ENCODE assay signal across 9 mouse cellular contexts in genomic region chr13:70590248-70590762, GRCm38 (mm10). TPM values are rescaled to one million over a fixed set of nuclear protein-coding genes. Genes with fewer than 3 reads are reported as not detected.
DNase-seq lines count a peak whose midpoint lies in the region; ATAC-seq and TF ChIP-seq lines count a peak whose summit lies in the region.
"Had no signal": no experiment of that assay in that cellular context is flagged by ENCODE, and none has a peak within 500 bp of the region (broad histone marks: within the 10 kb centered on the region; RNA-seq: fewer than 3 reads in every experiment).

No protein-coding gene starts in this region.

- intact Hi-C loops in gastrocnemius, postnatal 36 days (cut with DNase I), result no loop called here

- no peaks in the 10 kb centered on the region for H3K9me3 ChIP-seq in heart, embryonic 10.5 days
- no peaks in the 10 kb centered on the region for H3K9me3 ChIP-seq in midbrain, embryonic 15.5 days

- 90% methylated on average over 7 of the region's 7 CpGs for WGBS in heart, embryonic 10.5 days
- WGBS in lung, adult 2 months, result 73% methylated on average over 7 of the region's 7 CpGs
- 89% methylated on average over 7 of the region's 7 CpGs for WGBS in midbrain, embryonic 15.5 days

- no peak overlapping the region for H3K27ac ChIP-seq in heart, embryonic 10.5 days
- H3K27ac ChIP-seq in midbrain, embryonic 15.5 days, result no peak overlapping the region
- H3K27ac ChIP-seq: kidney, postnatal 0 days had no signal

- no peaks in the 10 kb centered on the region for H3K27me3 ChIP-seq in heart, embryonic 10.5 days (ENCODE audit: insufficient read depth, poor library complexity, severe bottlenecking)
- no peaks in the 10 kb centered on the region for H3K27me3 ChIP-seq in midbrain, embryonic 15.5 days (replicated peaks)

- no peak overlapping the region for H3K9ac ChIP-seq in midbrain, embryonic 15.5 days

- no peak for ATAC-seq in midbrain, embryonic 15.5 days (replicated peaks)

- TF ChIP-seq POLR2A in lung, adult 2 months (IDR thresholded peaks at IDR 0.05; ENCODE audit: borderline replicate concordance, extremely low read depth, low read depth, low read length), result no peak

- H3K4me1 ChIP-seq in heart, embryonic 10.5 days, result no peaks in the 10 kb centered on the region
- no peaks in the 10 kb centered on the region for H3K4me1 ChIP-seq in lung, adult 2 months (ENCODE audit: control insufficient read depth, insufficient read depth, low read length)
- H3K4me1 ChIP-seq in midbrain, embryonic 15.5 days, result no peaks in the 10 kb centered on the region

- no peak for TF ChIP-seq CTCF in lung, adult 2 months (IDR thresholded peaks at IDR 0.05; ENCODE audit: insufficient read depth, low read length)

- peak; percentile 92 to 96 for DNase-seq in heart, adult 18-20 months
- no peak for DNase-seq in heart, embryonic 10.5 days (ENCODE audit: low spot score)
- DNase-seq in adrenal gland, postnatal 14 days, result peak; percentile 80
- peak; percentile 89 to 92 for DNase-seq in gastrocnemius, postnatal 36 days
- peak; percentile 20 for DNase-seq in lung, adult 2 months
- DNase-seq in retina, embryonic 14.5 days (ENCODE audit: low spot score), result no peak
- DNase-seq in spleen, postnatal 14 days (ENCODE audit: low spot score in 2 of 2), result no peak

- peaks cover 80% of the 10 kb centered on the region for H3K36me3 ChIP-seq in heart, embryonic 10.5 days
- H3K36me3 ChIP-seq in midbrain, embryonic 15.5 days (replicated peaks), result peaks cover 54% of the 10 kb centered on the region

- no peak overlapping the region for H3K4me2 ChIP-seq in midbrain, embryonic 15.5 days

- no peak overlapping the region for H3K4me3 ChIP-seq in heart, embryonic 10.5 days
- no peak overlapping the region for H3K4me3 ChIP-seq in lung, adult 2 months (replicated peaks; ENCODE audit: extremely low read depth, low read depth, low read length)
- no peak overlapping the region for H3K4me3 ChIP-seq in midbrain, embryonic 15.5 days

RNA-seq across cellular contexts. Expression of gene Ice1, which starts 47.1 kb away (rescaled TPM):
- total RNA-seq in heart, adult 18-20 months (2021), result 10 to 100 TPM; 29.4 to 29.9 TPM
- 16.8 and 20.3 TPM in 2 replicates for polyA plus RNA-seq in heart, embryonic 10.5 days (2016; fragmentation: Nextera tagmentation; extraction: Ambion mirVana)
- 26.1 and 30.6 TPM in 2 replicates for total RNA-seq in adrenal gland, postnatal 14 days (2021)
- 10 to 100 TPM; 13.6 to 14.5 TPM for total RNA-seq in gastrocnemius, postnatal 36 days (2021)
- 20.0 and 25.6 TPM in 2 replicates for polyA plus RNA-seq in lung, adult 2 months (2012; rRNA removed)
- 36.5 and 40.1 TPM in 2 replicates for polyA plus RNA-seq in midbrain, embryonic 15.5 days (2015; fragmentation: Nextera tagmentation; extraction: Ambion mirVana)

Comparison
In these comparisons a context has a peak if more than half of its experiments do, and no peak if none do; other contexts are left out.
1. DNase-seq: peak in heart, adult 18-20 months (2 of 2), adrenal gland, postnatal 14 days (single experiment), gastrocnemius, postnatal 36 days (2 of 2) and lung, adult 2 months (single experiment); none in heart, embryonic 10.5 days (single experiment), retina, embryonic 14.5 days (single experiment) and spleen, postnatal 14 days (0 of 2).